In the genomic region with DNA sequence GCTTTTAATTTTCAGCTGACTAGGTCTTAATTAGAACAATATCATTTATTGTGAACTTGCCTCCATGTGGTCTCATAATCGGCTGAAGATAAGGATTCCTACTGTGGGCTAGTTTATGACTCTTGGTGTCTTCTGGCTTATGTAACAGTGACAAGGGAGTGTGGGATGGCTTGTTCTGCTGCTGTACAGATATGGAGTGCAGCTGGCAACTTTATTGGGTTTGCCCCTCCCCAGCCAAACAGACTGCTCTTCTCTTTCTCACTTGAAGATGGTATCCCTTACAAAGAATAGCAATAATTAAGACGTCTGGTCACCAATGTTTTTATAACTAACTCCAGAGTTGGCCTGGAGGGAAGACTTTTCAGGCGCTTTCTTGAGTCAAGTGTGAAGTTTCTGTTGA, we compare ENCODE assay signal across 24 mouse cellular contexts.
DNase-seq lines count a peak whose midpoint lies in the region; ATAC-seq lines count a peak whose summit lies in the region.
"Had no signal": no experiment of that assay in that cellular context is flagged by ENCODE, and none has a peak within 500 bp of the region (broad histone marks: within the 10 kb centered on the region; RNA-seq: fewer than 3 reads in every experiment).

No protein-coding gene starts in this region.

- peaks cover 3% of the 10 kb centered on the region for H3K4me1 ChIP-seq in kidney, embryonic 15.5 days

- H3K4me3 ChIP-seq in kidney, embryonic 15.5 days (replicated peaks): no peak overlapping the region
- H3K4me3 ChIP-seq: embryonic facial prominence, embryonic 12.5 days; embryonic facial prominence, embryonic 15.5 days; gastrocnemius, adult 2 months; heart, embryonic 13.5 days had no signal

- no peaks in the 10 kb centered on the region for H3K36me3 ChIP-seq in kidney, embryonic 15.5 days
- H3K36me3 ChIP-seq: embryonic facial prominence, embryonic 12.5 days; embryonic facial prominence, embryonic 15.5 days; heart, embryonic 13.5 days had no signal

- H3K9me3 ChIP-seq in kidney, embryonic 15.5 days (replicated peaks): no peaks in the 10 kb centered on the region
- H3K9me3 ChIP-seq: embryonic facial prominence, embryonic 12.5 days; embryonic facial prominence, embryonic 15.5 days; heart, embryonic 13.5 days had no signal

- no peak overlapping the region for H3K9ac ChIP-seq in kidney, embryonic 15.5 days
- H3K9ac ChIP-seq: embryonic facial prominence, embryonic 12.5 days; embryonic facial prominence, embryonic 15.5 days; forebrain, postnatal 0 days; heart, embryonic 13.5 days; hindbrain, embryonic 14.5 days had no signal

- 31% methylated on average over 3 of the region's 3 CpGs for WGBS in kidney, embryonic 15.5 days

- H3K27ac ChIP-seq in kidney, embryonic 15.5 days: no peak overlapping the region
- H3K27ac ChIP-seq: embryonic facial prominence, embryonic 12.5 days; embryonic facial prominence, embryonic 15.5 days; gastrocnemius, adult 2 months; heart, embryonic 13.5 days; hindbrain, embryonic 14.5 days had no signal

- no peak overlapping the region for H3K4me2 ChIP-seq in kidney, embryonic 15.5 days
- H3K4me2 ChIP-seq: embryonic facial prominence, embryonic 12.5 days; embryonic facial prominence, embryonic 15.5 days; heart, embryonic 13.5 days; hindbrain, embryonic 14.5 days had no signal

- H3K27me3 ChIP-seq in kidney, embryonic 15.5 days: no peaks in the 10 kb centered on the region
- H3K27me3 ChIP-seq: embryonic facial prominence, embryonic 12.5 days; embryonic facial prominence, embryonic 15.5 days; heart, embryonic 13.5 days had no signal

- DNase-seq in kidney, postnatal 4 days: no peak
- peak; percentile 18 for DNase-seq in lung, postnatal 10 days
- DNase-seq in lung, postnatal 14 days: no peak
- peak; percentile 35 for DNase-seq in testis, postnatal 14 days (ENCODE audit: low spot score)
- no peak for DNase-seq in testis, postnatal 10 days (ENCODE audit: low spot score)
- DNase-seq: adrenal gland, adult 2 months; adrenal gland, postnatal 14 days; cerebellum, adult 11 months; cerebellum, adult 2 months; cerebellum, adult 9-11 months; cerebellum, postnatal 25 days; forebrain, postnatal 0 days; gastrocnemius, adult 2 months; gastrocnemius, postnatal 14 days; heart, adult 18-20 months; heart, postnatal 14 days; heart, postnatal 4 days had no signal

- 0 out of 2 replicates have a peak, but pooled peaks have one; percentile 29 for ATAC-seq in kidney, embryonic 15.5 days (replicated peaks; ENCODE audit: low FRiP score)
- ATAC-seq: CD4-positive, CD25-positive, alpha-beta regulatory T cell, adult 4 months; forebrain, embryonic 14.5 days; forebrain, postnatal 0 days had no signal

Comparison
In these comparisons a context has a peak if more than half of its experiments do, and no peak if none do; other contexts are left out.
1. DNase-seq: peak in lung, postnatal 10 days (single experiment) and testis, postnatal 14 days (single experiment); none in kidney, postnatal 4 days (0 of 2), lung, postnatal 14 days (single experiment) and testis, postnatal 10 days (single experiment).